Mouse (Mus musculus) urinary bladder, postnatal 10 days (tissue): ENCODE measurements around the gene A730009L09Rik.

Experiments used
- DNase-seq: peaks from one replicate; pipeline ENCODE4 v3.0.0; 2022; ENCODE audit warnings: low spot score

A730009L09Rik gene

DNA sequence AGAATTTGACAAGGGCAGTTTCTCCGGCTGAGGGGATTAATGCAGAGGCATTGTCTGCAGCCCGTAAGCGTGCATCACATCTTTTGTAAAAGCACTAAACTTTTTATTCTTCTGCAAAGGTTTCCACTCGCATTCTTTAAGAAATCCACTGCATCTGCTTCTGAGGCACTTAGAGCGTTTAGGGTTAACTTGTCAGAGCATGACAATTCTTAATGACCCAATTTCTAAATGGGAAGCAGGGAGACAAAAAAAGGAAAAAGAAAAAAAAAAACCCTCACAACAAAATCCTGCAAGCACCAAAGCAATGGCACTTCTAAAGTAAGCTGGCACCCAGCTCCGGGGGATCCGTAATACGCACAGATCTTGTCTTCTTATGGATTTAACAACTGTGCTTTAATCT lies at the start of gene A730009L09Rik:
Gene A730009L09Rik (plus strand): TSS at position 301 of the 400 bp plus-strand sequence.
- no peak for DNase-seq

DNA sequence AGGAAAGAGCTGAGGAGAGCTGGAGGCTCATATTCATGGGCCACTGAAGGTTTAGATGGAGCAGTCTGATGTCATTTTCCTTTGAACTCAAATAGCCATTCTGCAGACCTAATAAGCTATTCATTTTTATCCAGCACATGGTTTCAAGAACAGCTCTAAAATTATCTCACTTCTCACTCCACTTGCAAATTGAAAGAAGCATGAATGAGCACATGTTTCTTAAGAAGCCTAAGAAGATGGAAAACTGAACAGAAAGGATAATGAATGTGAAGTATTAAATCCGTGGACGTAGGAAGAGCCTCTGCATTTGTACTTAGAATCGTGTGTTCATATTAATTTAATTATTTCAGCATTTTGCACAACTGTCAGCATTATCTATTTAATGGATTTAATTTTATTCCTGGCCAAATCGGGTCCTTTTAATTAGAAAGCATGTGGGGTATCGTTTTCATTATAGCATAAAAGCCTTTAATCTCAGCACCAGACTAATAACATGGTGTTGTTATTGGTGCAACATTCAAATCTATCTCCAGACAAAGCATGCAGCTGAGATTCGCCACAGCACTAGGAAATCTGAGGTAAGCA lies 49.2 kb upstream of the A730009L09Rik start:
- DNase-seq, result no peak

GRCm38 (mm10) chr16:84468898-84469297 lies 46.0 kb upstream of the A730009L09Rik start:
- DNase-seq, result no peak

DNA sequence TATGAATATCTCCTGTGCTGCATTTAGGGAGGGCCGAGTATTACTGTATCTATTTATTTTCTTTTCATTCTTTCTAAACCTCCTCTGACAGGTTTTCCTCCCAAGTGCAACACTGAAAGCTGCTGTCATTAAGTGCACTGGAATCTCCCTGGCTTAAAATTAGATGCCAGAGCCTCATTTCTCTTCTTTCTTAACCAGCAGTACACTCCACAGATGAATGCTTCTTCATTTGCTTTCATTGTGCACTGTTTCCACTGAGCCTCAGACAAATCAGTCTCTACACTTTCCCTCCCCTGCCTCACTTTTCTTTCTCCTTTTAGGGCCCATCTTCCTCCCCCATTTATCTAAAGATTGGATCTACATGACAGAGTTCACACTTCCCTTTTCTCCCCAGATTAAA lies 44.9 kb upstream of the A730009L09Rik start:
- no peak for DNase-seq

DNA sequence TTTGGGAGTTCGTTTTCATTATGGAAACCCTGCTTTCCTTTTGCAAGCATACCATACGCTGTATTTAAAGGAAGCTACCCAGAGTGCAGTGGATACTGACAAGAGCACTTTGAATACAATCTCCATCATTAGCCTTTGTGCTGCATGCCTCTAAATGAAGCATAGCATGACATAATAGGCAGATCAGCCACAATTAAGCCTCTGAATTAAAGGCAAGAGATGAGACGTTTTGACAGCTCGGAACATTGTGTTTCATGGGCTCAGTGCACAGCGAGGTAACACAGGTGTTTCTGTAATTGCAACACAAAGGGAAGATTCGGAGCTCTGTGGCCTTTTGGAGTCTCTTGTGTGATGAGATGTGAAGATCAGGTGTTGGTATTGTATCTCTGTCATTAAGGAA lies 41.5 kb upstream of the A730009L09Rik start:
- DNase-seq, result no peak

- DNase-seq, result no peak
Observed at GRCm38 (mm10) chr16:84474712-84475111, 40.2 kb upstream of the A730009L09Rik start.

DNA sequence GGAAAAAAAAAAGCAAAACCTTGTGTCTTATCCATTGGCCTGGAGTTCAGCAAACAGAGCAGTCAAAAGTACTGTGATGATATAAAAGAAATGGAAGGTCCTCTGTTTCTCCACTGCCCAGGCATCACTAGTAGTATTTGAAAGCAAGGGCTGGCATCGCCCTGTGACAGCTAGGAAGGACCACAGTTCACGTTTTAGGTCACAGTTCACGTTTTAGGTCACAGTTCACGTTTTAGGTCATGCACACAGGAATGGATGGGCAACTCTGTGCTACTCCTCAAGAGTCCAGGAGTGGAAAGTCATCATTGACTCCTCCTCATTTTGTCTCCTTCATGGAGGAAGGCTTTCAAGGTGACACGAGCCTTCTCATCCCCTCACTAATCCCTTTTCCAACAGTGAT lies 38.0 kb upstream of the A730009L09Rik start:
- DNase-seq, result no peak

GRCm38 (mm10) chr16:84477528-84477927 lies 37.4 kb upstream of the A730009L09Rik start:
- no peak for DNase-seq

GRCm38 (mm10) chr16:84477952-84478351 lies 37.0 kb upstream of the A730009L09Rik start:
- DNase-seq, result no peak

DNA sequence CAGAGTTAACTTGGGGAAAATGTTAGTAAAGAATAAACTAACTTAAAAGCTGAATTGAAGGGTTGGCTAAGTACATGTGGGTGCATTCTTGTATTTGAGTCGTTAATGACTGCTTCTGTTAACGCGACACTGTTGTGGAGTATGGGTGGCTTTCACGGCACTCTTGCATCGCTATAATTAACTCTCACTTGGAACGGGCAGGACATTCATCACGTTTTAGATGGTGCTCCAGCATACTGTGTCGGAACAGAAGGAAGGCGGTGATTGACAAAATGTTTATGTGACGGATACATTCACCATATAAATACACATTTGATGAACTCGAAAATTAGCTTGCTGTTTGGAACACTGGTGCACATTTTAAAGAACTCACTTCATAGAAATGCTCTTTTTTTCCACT lies 29.0 kb upstream of the A730009L09Rik start:
- DNase-seq, result no peak

- DNase-seq, result no peak
Observed at GRCm38 (mm10) chr16:84494818-84495217, 20.1 kb upstream of the A730009L09Rik start.

- DNase-seq, result no peak
Observed at GRCm38 (mm10) chr16:84495438-84495837, 19.5 kb upstream of the A730009L09Rik start.

- DNase-seq, result no peak
Observed at GRCm38 (mm10) chr16:84507681-84508080, 7.2 kb upstream of the A730009L09Rik start.

GRCm38 (mm10) chr16:84521975-84522635 lies 7.2 kb downstream of the A730009L09Rik start:
- DNase-seq, result no peak

- DNase-seq, result no peak
Observed at GRCm38 (mm10) chr16:84523061-84523460, 8.1 kb downstream of the A730009L09Rik start.

DNA sequence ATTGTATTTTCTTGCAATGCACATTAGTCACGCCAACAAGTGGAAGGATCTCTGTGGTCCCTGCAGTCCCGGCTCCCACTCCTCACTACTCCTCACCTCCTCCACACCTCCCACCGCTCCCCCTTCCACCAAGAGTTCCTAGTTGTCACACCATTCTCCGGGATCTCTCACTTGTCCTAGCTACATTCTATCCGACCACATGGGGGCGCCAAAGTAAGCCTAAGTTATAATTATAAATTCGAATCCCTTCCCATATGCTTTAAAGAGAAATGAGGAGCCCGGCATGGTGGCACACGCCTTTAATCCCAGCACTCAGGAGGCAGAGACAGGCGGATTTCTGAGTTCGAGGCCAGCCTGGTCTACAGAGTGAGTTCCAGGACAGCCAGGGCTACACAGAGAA lies 12.5 kb downstream of the A730009L09Rik start:
- DNase-seq, result no peak

DNA sequence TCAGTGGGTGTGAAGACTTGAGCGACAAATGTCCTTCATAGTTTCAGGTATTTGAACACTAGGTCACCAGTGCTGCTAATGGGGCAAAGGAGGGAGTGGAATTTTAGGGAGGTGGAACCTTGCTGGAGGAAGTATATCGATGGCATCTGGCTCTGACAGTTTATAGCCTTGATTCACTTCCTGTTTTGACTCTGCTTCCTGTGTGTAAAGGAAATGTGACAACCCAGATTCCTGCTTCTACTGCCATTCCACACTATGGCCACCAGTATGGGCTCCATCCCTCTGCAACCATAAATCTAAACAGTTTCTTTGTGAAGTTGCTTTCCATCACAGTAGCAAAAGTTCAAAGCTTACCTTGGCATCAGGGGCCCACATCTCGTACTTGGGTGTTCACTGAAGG lies 17.9 kb downstream of the A730009L09Rik start:
- DNase-seq, result no peak

- no peak for DNase-seq
Observed at GRCm38 (mm10) chr16:84546059-84546458, 31.1 kb downstream of the A730009L09Rik start.

- no peak for DNase-seq
Observed at GRCm38 (mm10) chr16:84549122-84549521, 34.2 kb downstream of the A730009L09Rik start.

DNA sequence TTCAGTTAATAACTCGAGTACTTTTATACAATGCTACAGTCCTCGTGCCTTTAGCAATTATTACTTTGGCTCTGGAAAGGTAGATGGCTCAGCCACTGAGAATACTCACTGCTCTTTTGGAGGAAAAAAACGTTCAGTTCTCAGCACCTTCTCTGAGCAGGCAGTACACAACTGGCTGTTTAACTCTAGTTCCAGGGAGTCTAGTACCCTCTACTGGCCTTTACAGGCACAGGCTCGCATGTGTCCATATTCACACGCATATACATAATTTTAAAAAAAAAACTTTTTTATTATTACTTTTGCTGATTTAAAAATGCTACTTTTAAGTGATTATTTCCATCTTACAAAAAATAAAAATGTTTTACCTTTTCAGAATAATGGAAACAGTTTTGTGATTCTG lies 35.5 kb downstream of the A730009L09Rik start:
- DNase-seq, result no peak

GRCm38 (mm10) chr16:84553981-84554380 lies 39.1 kb downstream of the A730009L09Rik start:
- no peak for DNase-seq

DNA sequence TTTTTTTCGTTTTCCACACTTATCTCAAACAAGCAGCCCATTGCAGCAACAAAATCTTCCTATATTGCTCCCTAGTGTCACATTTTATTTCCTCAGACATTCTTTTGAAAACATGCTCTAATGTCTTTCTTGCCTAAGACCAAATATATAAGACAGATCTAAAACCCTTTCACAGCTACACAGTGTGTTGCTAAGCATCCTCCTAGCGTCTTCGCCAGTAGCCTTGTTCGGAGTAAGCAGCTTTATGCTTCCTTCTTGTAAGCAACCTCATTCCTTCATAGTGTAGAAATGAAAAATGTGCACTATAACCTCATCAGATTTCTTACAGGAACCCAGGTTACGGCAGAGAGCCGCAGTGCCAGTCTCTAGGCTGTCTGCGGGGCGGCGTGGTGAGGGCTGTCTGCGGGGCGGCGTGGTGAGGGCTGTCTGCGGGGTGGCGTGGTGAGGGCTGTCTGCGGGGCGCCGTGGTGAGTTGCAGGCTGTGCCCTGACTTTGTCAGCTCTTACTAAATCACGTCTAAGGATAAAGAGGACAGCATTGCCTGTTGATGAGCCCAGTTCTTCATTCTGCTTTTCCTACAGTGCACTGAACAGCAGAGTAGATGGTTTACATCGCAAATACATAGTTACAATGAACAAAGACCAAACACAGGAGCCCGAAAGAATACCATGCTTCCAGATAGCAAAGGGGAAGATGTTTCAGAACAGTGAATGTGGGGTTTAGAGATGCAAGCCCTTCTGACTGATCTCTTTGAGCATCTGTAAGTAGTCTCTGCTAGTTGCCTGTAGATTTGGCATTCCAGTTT lies 43.4 kb downstream of the A730009L09Rik start:
- DNase-seq, result no peak
